ENCODE assay signal across 9 mouse cellular contexts in genomic region chr17:33898193-33898592, GRCm38 (mm10). TPM values are rescaled to one million over a fixed set of nuclear protein-coding genes. Genes with fewer than 3 reads are reported as not detected.
DNase-seq lines count a peak whose midpoint lies in the region; ATAC-seq and TF ChIP-seq lines count a peak whose summit lies in the region.
"Not testable (repeated sequence)": the region's sequence is repeated elsewhere in the genome, so short reads cannot be mapped to it uniquely, and the experiment has no call there.
"Had no signal": no experiment of that assay in that cellular context is flagged by ENCODE, and none has a peak within 500 bp of the region (broad histone marks: within the 10 kb centered on the region; RNA-seq: fewer than 3 reads in every experiment).

No protein-coding gene starts in this region.

- H3K4me1 ChIP-seq in ES-Bruce4 (ENCODE audit: control insufficient read depth, insufficient read depth, low read length): peaks cover 10% of the 10 kb centered on the region
- H3K4me1 ChIP-seq in liver, embryonic 13.5 days (replicated peaks): peaks cover 64% of the 10 kb centered on the region
- peaks cover 46% of the 10 kb centered on the region for H3K4me1 ChIP-seq in liver, embryonic 16.5 days (ENCODE audit: control insufficient read depth, low read depth, low read length)

- TF ChIP-seq POLR2A in ES-Bruce4 (IDR thresholded peaks at IDR 0.05; ENCODE audit: insufficient read depth, low read length): not testable (repeated sequence)

- not testable (repeated sequence) for H3K36me3 ChIP-seq in ES-Bruce4 (ENCODE audit: control insufficient read depth, insufficient read depth, low read length, poor library complexity, severe bottlenecking); liver, embryonic 13.5 days; liver, embryonic 16.5 days (ENCODE audit: control insufficient read depth, insufficient read depth)

- not testable (repeated sequence) for H3K27me3 ChIP-seq in ES-Bruce4 (ENCODE audit: control insufficient read depth, insufficient read depth, low read length, poor library complexity, severe bottlenecking); liver, embryonic 13.5 days; liver, embryonic 16.5 days (ENCODE audit: control insufficient read depth, insufficient read depth, low read depth, low read length)

- not testable (repeated sequence) for TF ChIP-seq CTCF in ES-Bruce4 (IDR thresholded peaks at IDR 0.05; ENCODE audit: low read depth, low read length)

- 70% methylated on average over 4 of the region's 4 CpGs for WGBS in liver, embryonic 13.5 days (ENCODE audit: insufficient replicate concordance)
- WGBS in liver, embryonic 16.5 days (ENCODE audit: insufficient replicate concordance): 61% methylated on average over 4 of the region's 4 CpGs

- H3K4me2 ChIP-seq in liver, embryonic 13.5 days; liver, embryonic 16.5 days (ENCODE audit: low read depth, low read length): not testable (repeated sequence)

- H3K9me3 ChIP-seq in ES-Bruce4 (replicated peaks; ENCODE audit: control insufficient read depth, insufficient read depth, low read length, poor library complexity, severe bottlenecking); liver, embryonic 13.5 days (replicated peaks); liver, embryonic 16.5 days (replicated peaks; ENCODE audit: control insufficient read depth, low read length): not testable (repeated sequence)

- H3K9ac ChIP-seq in ES-Bruce4 (ENCODE audit: low read depth, poor library complexity, severe bottlenecking): peak overlapping the region; percentile 64; the same call in 1 of the 2 replicates
- H3K9ac ChIP-seq in liver, embryonic 13.5 days: peak overlapping the region; percentile 41; the same call in 1 of the 2 replicates
- not testable (repeated sequence) for H3K9ac ChIP-seq in liver, embryonic 16.5 days (ENCODE audit: low read depth, low read length)

- peak; percentile 47 for DNase-seq in adipocyte (ENCODE audit: low spot score)
- DNase-seq in fibroblast of lung, adult 2 months (ENCODE audit: low read depth): peak; percentile 55
- peak; percentile 94 for DNase-seq in heart, adult 11 months
- DNase-seq in liver, embryonic 13.5 days: not testable (repeated sequence)

- H3K4me3 ChIP-seq in ES-Bruce4 (ENCODE audit: low read depth, low read length); liver, embryonic 13.5 days (replicated peaks); liver, embryonic 16.5 days (ENCODE audit: low read depth, low read length): not testable (repeated sequence)

- H3K27ac ChIP-seq in ES-Bruce4 (ENCODE audit: insufficient read depth, low read length): peak overlapping the region; percentile 92
- H3K27ac ChIP-seq in liver, embryonic 13.5 days: peak overlapping the region; percentile 93
- H3K27ac ChIP-seq in liver, embryonic 16.5 days (ENCODE audit: low read length): peak overlapping the region; percentile 50

- not testable (repeated sequence) for ATAC-seq in liver, embryonic 13.5 days (ENCODE audit: low read depth); liver, embryonic 16.5 days (ENCODE audit: low read depth)

- TF ChIP-seq EP300 in ES-Bruce4 (IDR thresholded peaks at IDR 0.05; ENCODE audit: insufficient read depth, low read depth, low read length): not testable (repeated sequence)

RNA-seq across cellular contexts. Expression of gene Platr17, which starts 6.7 kb away (rescaled TPM):
- polyA plus RNA-seq in ES-Bruce4 (2011; ENCODE audit: insufficient read depth, insufficient read length, low read depth, missing spikeins): 16.7 and 19.1 TPM in 2 replicates
- 0.60 and 0.91 TPM in 2 replicates for polyA plus RNA-seq in liver, embryonic 13.5 days (2015; fragmentation: Nextera tagmentation; extraction: Ambion mirVana)
- 0.21 and 0.54 TPM in 2 replicates for polyA plus RNA-seq in liver, embryonic 16.5 days (2015; fragmentation: Nextera tagmentation; extraction: Ambion mirVana)
- polyA plus RNA-seq: forebrain, embryonic 12.5 days; heart, adult 2 months; intestine, embryonic 16.5 days had no signal

RNA-seq across cellular contexts. Expression of gene Kifc1, which starts 7.7 kb away (rescaled TPM):
- polyA plus RNA-seq in ES-Bruce4 (2011; ENCODE audit: insufficient read depth, insufficient read length, low read depth, missing spikeins): 155 and 186 TPM in 2 replicates
- 6.9 and 7.6 TPM in 2 replicates for polyA plus RNA-seq in liver, embryonic 13.5 days (2015; fragmentation: Nextera tagmentation; extraction: Ambion mirVana)
- polyA plus RNA-seq in liver, embryonic 16.5 days (2015; fragmentation: Nextera tagmentation; extraction: Ambion mirVana): 5.8 and 6.1 TPM in 2 replicates

RNA-seq across cellular contexts. Expression of gene Daxx, which starts 11.0 kb away (rescaled TPM):
- 40.2 and 42.3 TPM in 2 replicates for polyA plus RNA-seq in ES-Bruce4 (2011; ENCODE audit: insufficient read depth, insufficient read length, low read depth, missing spikeins)
- polyA plus RNA-seq in liver, embryonic 13.5 days (2015; fragmentation: Nextera tagmentation; extraction: Ambion mirVana): 25.5 and 27.6 TPM in 2 replicates
- 18.6 and 19.6 TPM in 2 replicates for polyA plus RNA-seq in liver, embryonic 16.5 days (2015; fragmentation: Nextera tagmentation; extraction: Ambion mirVana)

RNA-seq across cellular contexts. Expression of gene Tapbp, which starts 17.5 kb away (rescaled TPM):
- 81.0 and 97.3 TPM in 2 replicates for polyA plus RNA-seq in ES-Bruce4 (2011; ENCODE audit: insufficient read depth, insufficient read length, low read depth, missing spikeins)
- polyA plus RNA-seq in liver, embryonic 13.5 days (2015; fragmentation: Nextera tagmentation; extraction: Ambion mirVana): 27.6 and 30.5 TPM in 2 replicates
- polyA plus RNA-seq in liver, embryonic 16.5 days (2015; fragmentation: Nextera tagmentation; extraction: Ambion mirVana): 31.0 and 34.6 TPM in 2 replicates

RNA-seq across cellular contexts. Expression of gene Zbtb22, which starts 17.5 kb away (rescaled TPM):
- 14.8 and 20.7 TPM in 2 replicates for polyA plus RNA-seq in ES-Bruce4 (2011; ENCODE audit: insufficient read depth, insufficient read length, low read depth, missing spikeins)
- polyA plus RNA-seq in liver, embryonic 13.5 days (2015; fragmentation: Nextera tagmentation; extraction: Ambion mirVana): 10.1 and 10.7 TPM in 2 replicates
- polyA plus RNA-seq in liver, embryonic 16.5 days (2015; fragmentation: Nextera tagmentation; extraction: Ambion mirVana): 7.8 and 9.1 TPM in 2 replicates

Comparison
In these comparisons a context has a peak if more than half of its experiments do, and no peak if none do; other contexts are left out.
1. RNA of gene Kifc1, which starts 7.7 kb away (polyA plus RNA-seq): 155 to 186 TPM in ES-Bruce4; 6.9 to 7.6 TPM in liver, embryonic 13.5 days and 5.8 to 6.1 TPM in liver, embryonic 16.5 days; every median in the first group is over 10 times any median in the second.
2. Peak in every context shown above with its lines, with median percentiles within 50 percentile points of each other: H3K27ac ChIP-seq.